Mouse (Mus musculus) lung, postnatal 4 days (tissue): ENCODE data around the gene Kng1.

Source experiments
- DNase-seq, 2 experiments: peaks; one replicate each; pipeline ENCODE4 v3.0.0; 2021

The Kng1 gene

DNA sequence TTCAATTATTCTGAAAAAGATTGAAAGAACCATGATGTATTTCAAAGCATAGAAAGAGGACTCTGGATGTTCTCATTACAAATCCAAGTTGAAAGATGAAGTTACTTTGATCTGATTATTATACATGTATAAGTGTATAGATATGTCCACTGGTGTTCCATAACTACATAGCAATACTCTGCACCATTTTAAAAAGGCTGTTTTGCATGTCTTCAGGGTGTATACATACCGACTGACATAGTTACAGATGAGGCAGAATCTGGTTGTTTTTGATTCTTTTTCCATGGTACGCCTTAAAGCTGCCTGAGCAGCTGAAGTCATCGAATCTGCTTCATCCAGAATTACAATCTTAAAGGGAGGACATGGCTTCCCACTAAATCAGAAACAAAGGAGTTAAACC lies 57.8 kb downstream of the Kng1 start:
- no peak for DNase-seq

DNA sequence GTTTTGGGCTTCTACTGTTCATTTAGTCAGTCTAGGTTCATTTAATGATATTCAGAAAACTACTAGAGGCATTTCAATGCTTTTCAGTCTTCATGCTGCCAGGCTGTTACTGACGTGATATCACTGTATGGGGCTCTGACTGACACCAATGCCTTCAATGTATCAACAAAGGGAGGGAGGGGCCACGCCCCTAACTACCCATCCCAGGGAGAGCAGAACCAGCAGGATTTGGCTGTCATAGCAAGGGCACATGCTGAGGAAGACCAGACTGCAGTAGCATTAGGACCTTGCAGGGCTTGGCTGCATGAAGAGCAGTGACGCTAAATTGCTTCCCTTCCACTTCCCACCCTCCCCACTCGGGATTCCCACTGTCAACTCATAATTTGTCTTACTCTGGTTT lies 59.5 kb downstream of the Kng1 start:
- no peak for DNase-seq

DNA sequence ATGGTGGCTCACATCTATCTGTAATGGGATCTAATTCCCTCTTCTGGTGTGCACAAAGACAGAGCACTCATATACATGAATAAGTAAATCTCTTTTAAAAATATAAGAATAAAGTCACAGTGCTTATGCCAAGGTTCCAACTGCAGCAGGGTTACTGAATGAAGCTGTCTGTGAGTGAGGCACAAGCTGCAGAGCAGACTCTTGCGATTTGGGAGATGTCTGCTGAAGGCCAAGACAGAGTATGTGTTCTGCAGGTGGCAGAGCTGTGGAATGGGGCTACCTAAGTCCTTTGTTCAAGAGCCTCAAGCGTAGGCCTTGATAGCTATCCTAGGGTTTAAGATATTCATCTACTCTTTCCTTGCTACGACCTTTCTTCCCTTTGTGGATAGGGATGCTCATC lies 64.8 kb downstream of the Kng1 start:
- DNase-seq: no peak

DNA sequence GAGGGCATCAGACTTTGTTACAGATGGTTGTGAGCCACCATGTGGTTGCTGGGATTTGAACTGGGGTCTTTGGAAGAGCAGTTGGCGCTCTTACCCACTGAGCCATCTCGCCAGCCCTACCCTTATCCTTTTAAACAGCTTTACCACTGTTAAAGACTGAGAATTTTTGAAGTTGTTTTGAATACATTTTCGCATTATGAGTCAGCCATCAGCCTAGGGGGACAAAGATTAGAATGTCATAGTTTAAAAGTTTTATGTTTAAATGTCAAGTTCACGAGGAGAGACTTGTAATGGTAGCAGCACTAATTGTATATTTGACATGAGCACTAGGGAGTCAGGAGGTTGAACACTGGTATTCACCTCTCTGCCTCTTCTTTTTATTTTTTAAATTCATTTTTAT lies 65.4 kb downstream of the Kng1 start:
- no peak for DNase-seq

DNA sequence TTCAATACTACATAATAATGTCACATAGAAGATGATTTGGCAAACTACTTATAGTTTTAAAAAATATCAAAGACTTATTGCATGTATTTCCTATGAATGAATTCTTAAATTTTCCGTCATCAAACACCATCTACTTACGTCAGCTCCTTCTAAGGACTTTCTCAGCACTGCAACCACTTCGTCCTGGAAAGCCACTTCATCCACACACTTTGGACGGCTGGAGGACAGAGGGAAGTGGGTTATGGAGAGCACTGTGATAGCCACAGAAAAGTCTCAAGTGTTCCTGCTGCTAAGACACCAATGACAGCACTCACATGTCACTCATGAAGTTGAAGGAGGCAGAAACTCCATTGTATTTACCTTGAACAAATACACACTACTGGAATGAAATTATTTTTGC lies 66.7 kb downstream of the Kng1 start:
- no peak for DNase-seq

DNA sequence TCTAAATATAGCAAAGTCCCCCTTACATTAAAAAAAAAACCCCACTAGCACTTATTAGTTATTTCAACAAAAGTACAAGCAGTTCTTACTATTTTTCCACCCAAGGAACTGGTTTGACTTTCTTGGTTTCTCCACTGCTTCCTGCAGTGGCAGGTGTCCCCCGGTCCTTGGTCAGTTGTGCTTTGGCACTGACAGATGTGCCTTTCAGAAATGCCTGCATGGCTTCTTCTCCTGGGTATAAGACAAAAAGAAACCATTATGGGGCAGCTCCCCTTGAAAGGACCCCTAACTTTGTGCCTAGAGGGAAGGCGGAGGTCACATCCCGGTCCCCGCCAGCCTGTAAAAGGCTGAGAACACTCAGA lies 69.6 kb downstream of the Kng1 start:
- DNase-seq: no peak

DNA sequence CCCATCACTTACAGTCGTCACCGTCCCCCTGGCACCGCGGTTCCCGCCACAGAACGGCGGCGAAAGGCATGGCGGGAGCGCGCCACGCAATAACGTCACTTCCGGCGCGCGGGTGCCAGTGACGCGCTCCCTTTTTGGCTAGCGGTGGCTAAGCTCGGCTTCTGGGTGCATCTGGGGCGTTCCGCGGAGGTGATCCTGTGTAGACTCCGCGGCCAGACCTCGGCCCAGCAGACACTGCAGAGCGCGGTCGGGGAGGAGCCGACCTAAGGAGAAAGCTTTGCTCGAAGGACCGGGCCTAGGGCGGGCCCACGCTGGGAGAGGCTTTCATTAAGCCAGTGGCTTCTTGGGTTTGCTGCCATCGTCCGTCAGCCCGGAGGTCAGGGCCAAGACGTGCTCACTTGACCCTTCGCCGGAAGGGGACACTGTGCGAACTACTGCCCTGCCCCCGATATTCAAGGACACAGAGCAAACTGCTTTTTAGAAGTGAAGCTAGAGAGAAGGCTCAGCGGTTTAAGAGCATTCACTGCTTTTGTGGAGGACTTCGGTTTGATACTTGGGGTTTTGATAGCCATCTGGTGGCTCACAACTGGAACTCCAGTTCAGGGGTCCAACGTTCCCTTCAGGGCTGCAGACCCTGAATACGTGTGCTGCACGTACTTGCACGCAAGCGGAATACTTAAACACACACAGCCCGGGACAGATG lies 70.2 kb downstream of the Kng1 start, which contains the start of gene Rfc4:
Gene Rfc4 (minus strand): TSS at position 65 of the 703 bp plus-strand sequence.
- peak; percentile 93 to 95 for DNase-seq

DNA sequence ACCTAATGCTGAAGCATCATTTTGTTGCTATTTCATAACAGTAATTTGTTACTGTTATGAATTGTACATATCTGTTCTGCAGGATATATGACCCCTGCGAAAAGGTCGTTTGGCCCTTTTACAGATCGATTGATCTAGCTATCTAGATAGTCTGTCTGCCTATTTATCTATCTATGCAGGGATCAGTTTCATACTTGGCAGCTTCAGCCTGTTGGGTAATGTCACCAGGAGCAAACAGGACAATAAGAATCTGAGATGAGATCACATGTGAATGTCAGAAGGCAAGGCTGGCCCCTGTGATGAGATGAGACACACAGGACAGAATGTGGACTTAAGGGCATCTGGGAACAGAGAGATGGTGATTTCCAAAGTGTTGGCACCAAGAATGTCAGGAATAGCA lies 72.6 kb downstream of the Kng1 start:
- no peak for DNase-seq
